Mouse (Mus musculus) embryonic facial prominence, embryonic 15.5 days (tissue): Measurements from ENCODE around the gene Cox4i2. TPM values are rescaled to one million over a fixed set of nuclear protein-coding genes. Genes with fewer than 3 reads are reported as not detected.

Source experiments
- ATAC-seq: fragments of 200-750 bp; cut with Nextera tagmentation; 2 replicates; pipeline ENCODE4 v1.8.0; 2017; ENCODE audit warnings: low read depth, moderate TSS enrichment; ENCODE audit not compliant: insufficient number of reproducible peaks, low FRiP score, low TSS enrichment
- H3K27ac ChIP-seq: fragments of 300-500 bp; sonication (generic); replicated peaks from 2 replicates; pipeline ENCODE4 v1.5.1; 2015; ENCODE audit warnings: mild to moderate bottlenecking, inconsistent platforms
- H3K27me3 ChIP-seq: fragments of 300-500 bp; sonication (generic); 2 replicates; pipeline ENCODE4 v1.6.1; 2015; ENCODE audit warnings: inconsistent platforms
- H3K36me3 ChIP-seq: fragments of 300-500 bp; sonication (generic); 2 replicates; pipeline ENCODE4 v1.6.1; 2015; ENCODE audit warnings: mild to moderate bottlenecking, inconsistent platforms
- H3K4me1 ChIP-seq: fragments of 300-500 bp; sonication (generic); 2 replicates; pipeline ENCODE4 v1.6.1; 2015; ENCODE audit warnings: inconsistent platforms
- H3K4me2 ChIP-seq: fragments of 300-500 bp; sonication (generic); replicated peaks from 2 replicates; pipeline ENCODE4 v1.6.1; 2015; ENCODE audit warnings: mild to moderate bottlenecking, inconsistent platforms
- H3K4me3 ChIP-seq: fragments of 300-500 bp; sonication (generic); replicated peaks from 2 replicates; pipeline ENCODE4 v1.5.1; 2015; ENCODE audit warnings: mild to moderate bottlenecking, inconsistent platforms
- H3K9ac ChIP-seq: fragments of 300-500 bp; sonication (generic); 2 replicates; pipeline ENCODE4 v1.6.1; 2015; ENCODE audit warnings: inconsistent platforms
- H3K9me3 ChIP-seq: fragments of 300-500 bp; sonication (generic); replicated peaks from 2 replicates; pipeline ENCODE4 v1.6.1; 2016; ENCODE audit warnings: inconsistent platforms
- WGBS: fragments of 180-500 bp; shearing (Covaris S2); methylation state at CpG from one replicate; pipeline ENCODE4 v1.1.7; 2015; 5-methylcytosine and 5-hydroxymethylcytosine counted together
- polyA plus RNA-seq: library from polyadenylated mRNA; unstranded; fragments of >200 nt; fragmentation: Nextera tagmentation; extraction: Ambion mirVana; gene quantifications from 2 replicates; pipeline ENCODE4 v1.2.1, GENCODE M21; 2015

Cox4i2 gene
- polyA plus RNA-seq, 1 experiment from 2014 or later, result 37.7 TPM

GRCm38 (mm10) chr2:152785446-152786350, 31.7 kb downstream of the Cox4i2 start:
- Histone ChIP-seq H3K4me3 (no peak overlapping the region), H3K36me3 (peaks cover 22% of the 10 kb centered on the region), H3K27me3 (no peaks in the 10 kb centered on the region), H3K4me1 (peaks cover 22% of the 10 kb centered on the region), H3K27ac (peak overlapping the region; percentile 85), H3K4me2 (0 out of 2 replicates have a peak overlapping the region, but pooled peaks have one; percentile 5), H3K9me3 (no peaks in the 10 kb centered on the region), H3K9ac (no peak overlapping the region)
- peak; percentile 49 for ATAC-seq
- WGBS, result 42% methylated on average over 18 of the region's 18 CpGs

- H3K4me1 ChIP-seq, result peaks cover 14% of the 10 kb centered on the region
- 89% methylated on average over 2 of the region's 2 CpGs for WGBS
- H3K9ac ChIP-seq, result no peak overlapping the region
- H3K27me3 ChIP-seq, result no peaks in the 10 kb centered on the region
- H3K4me2 ChIP-seq, result no peak overlapping the region
- no peak overlapping the region for H3K27ac ChIP-seq
- H3K36me3 ChIP-seq, result 0 out of 2 replicates have a peak, but pooled peaks cover 8% of the 10 kb centered on the region
- no peak overlapping the region for H3K4me3 ChIP-seq
- ATAC-seq, result no peak
- no peaks in the 10 kb centered on the region for H3K9me3 ChIP-seq
Measured at GRCm38 (mm10) chr2:152787136-152787535, 33.2 kb downstream of the Cox4i2 start.

- peaks cover 14% of the 10 kb centered on the region for H3K4me1 ChIP-seq
Measured at GRCm38 (mm10) chr2:152787543-152787942, 33.6 kb downstream of the Cox4i2 start.

GRCm38 (mm10) chr2:152788892-152789421, 35.0 kb downstream of the Cox4i2 start:
- peak overlapping the region; percentile 17 for H3K27ac ChIP-seq
- 59% methylated on average over 6 of the region's 6 CpGs for WGBS
- no peak overlapping the region for H3K4me3 ChIP-seq
- H3K9ac ChIP-seq, result no peak overlapping the region
- no peak overlapping the region for H3K4me2 ChIP-seq
- H3K36me3 ChIP-seq, result 0 out of 2 replicates have a peak, but pooled peaks cover 4% of the 10 kb centered on the region
- H3K27me3 ChIP-seq, result no peaks in the 10 kb centered on the region
- peaks cover 14% of the 10 kb centered on the region for H3K4me1 ChIP-seq
- no peaks in the 10 kb centered on the region for H3K9me3 ChIP-seq
- no peak for ATAC-seq

More at GRCm38 (mm10) chr2:152787543-152787942, 33.6 kb downstream of the Cox4i2 start:
- H3K9me3 ChIP-seq, result no peaks in the 10 kb centered on the region
- no peak overlapping the region for H3K4me3 ChIP-seq
- no peak overlapping the region for H3K4me2 ChIP-seq
- ATAC-seq, result no peak
- 0 out of 2 replicates have a peak, but pooled peaks cover 4% of the 10 kb centered on the region for H3K36me3 ChIP-seq
- 83% methylated on average over 6 of the region's 6 CpGs for WGBS
- H3K9ac ChIP-seq, result no peak overlapping the region
- no peaks in the 10 kb centered on the region for H3K27me3 ChIP-seq
- H3K27ac ChIP-seq, result no peak overlapping the region

GRCm38 (mm10) chr2:152789591-152789999, 35.6 kb downstream of the Cox4i2 start:
- H3K9me3 ChIP-seq, result no peaks in the 10 kb centered on the region
- no peak overlapping the region for H3K4me2 ChIP-seq
- H3K9ac ChIP-seq, result no peak overlapping the region
- no peak for ATAC-seq
- peaks cover 19% of the 10 kb centered on the region for H3K4me1 ChIP-seq
- no peak overlapping the region for H3K27ac ChIP-seq
- no peaks in the 10 kb centered on the region for H3K27me3 ChIP-seq
- 42% methylated on average over 4 of the region's 4 CpGs for WGBS
- H3K36me3 ChIP-seq, result 0 out of 2 replicates have a peak, but pooled peaks cover 4% of the 10 kb centered on the region
- H3K4me3 ChIP-seq, result no peak overlapping the region

- ATAC-seq, result no peak
- H3K9ac ChIP-seq, result no peak overlapping the region
- H3K27me3 ChIP-seq, result no peaks in the 10 kb centered on the region
- no peak overlapping the region for H3K4me2 ChIP-seq
- H3K4me3 ChIP-seq, result no peak overlapping the region
- WGBS, result 43% methylated on average over 2 of the region's 2 CpGs
- H3K36me3 ChIP-seq, result 0 out of 2 replicates have a peak, but pooled peaks cover 4% of the 10 kb centered on the region
- H3K27ac ChIP-seq, result no peak overlapping the region
- no peaks in the 10 kb centered on the region for H3K9me3 ChIP-seq
- peaks cover 5% of the 10 kb centered on the region; the same call in 1 of the 2 replicates for H3K4me1 ChIP-seq
Measured at GRCm38 (mm10) chr2:152792461-152792860, 38.5 kb downstream of the Cox4i2 start.

- ATAC-seq, result no peak
- H3K4me3 ChIP-seq, result no peak overlapping the region
- no peaks in the 10 kb centered on the region for H3K9me3 ChIP-seq
- H3K9ac ChIP-seq, result no peak overlapping the region
- H3K4me1 ChIP-seq, result peaks cover 5% of the 10 kb centered on the region; the same call in 1 of the 2 replicates
- H3K27ac ChIP-seq, result no peak overlapping the region
- 0 out of 2 replicates have a peak, but pooled peaks cover 4% of the 10 kb centered on the region for H3K36me3 ChIP-seq
- 72% methylated on average over 5 of the region's 5 CpGs for WGBS
- no peak overlapping the region for H3K4me2 ChIP-seq
- H3K27me3 ChIP-seq, result no peaks in the 10 kb centered on the region
Measured at GRCm38 (mm10) chr2:152793381-152793780, 39.4 kb downstream of the Cox4i2 start.

- Histone ChIP-seq H3K27me3 (no peaks in the 10 kb centered on the region), H3K9me3 (no peaks in the 10 kb centered on the region), H3K4me1 (0 out of 2 replicates have a peak, but pooled peaks cover 5% of the 10 kb centered on the region), H3K4me2 (no peak overlapping the region), H3K4me3 (no peak overlapping the region), H3K36me3 (0 out of 2 replicates have a peak, but pooled peaks cover 4% of the 10 kb centered on the region), H3K9ac (no peak overlapping the region), H3K27ac (no peak overlapping the region)
- peak; percentile 54 for ATAC-seq
- WGBS, result 60% methylated on average over 9 of the region's 9 CpGs
Measured at GRCm38 (mm10) chr2:152794281-152794827, 40.4 kb downstream of the Cox4i2 start.

GRCm38 (mm10) chr2:152797589-152797988, 43.6 kb downstream of the Cox4i2 start:
- no peak overlapping the region for H3K9ac ChIP-seq
- no peaks in the 10 kb centered on the region for H3K36me3 ChIP-seq
- 94% methylated on average over 1 of the region's 1 CpGs for WGBS
- H3K27ac ChIP-seq, result no peak overlapping the region
- no peak for ATAC-seq
- no peak overlapping the region for H3K4me2 ChIP-seq
- peaks cover 5% of the 10 kb centered on the region; the same call in 1 of the 2 replicates for H3K4me1 ChIP-seq
- H3K4me3 ChIP-seq, result no peak overlapping the region
- H3K9me3 ChIP-seq, result no peaks in the 10 kb centered on the region
- no peaks in the 10 kb centered on the region for H3K27me3 ChIP-seq

GRCm38 (mm10) chr2:152799954-152800761, 46.2 kb downstream of the Cox4i2 start:
- H3K27me3 ChIP-seq, result no peaks in the 10 kb centered on the region
- peaks cover 12% of the 10 kb centered on the region for H3K4me1 ChIP-seq
- H3K27ac ChIP-seq, result no peak overlapping the region
- no peak overlapping the region for H3K4me3 ChIP-seq
- no peaks in the 10 kb centered on the region for H3K9me3 ChIP-seq
- no peak overlapping the region for H3K9ac ChIP-seq
- WGBS, result 69% methylated on average over 7 of the region's 7 CpGs
- no peak for ATAC-seq
- H3K4me2 ChIP-seq, result no peak overlapping the region
- H3K36me3 ChIP-seq, result no peaks in the 10 kb centered on the region
